Mouse (Mus musculus) CH12F3 (cell line): ENCODE data around the gene Lemd2.

Experiments
- in situ Hi-C: fragments of 300-500 bp; cut with MboI; formaldehyde crosslinking; loops from 2 replicates; pipeline ENCODE4 v1.14.3; 2020; ENCODE audit warnings: low sequenced_read_pairs

Gene Lemd2

GRCm38 (mm10) chr17:27166901-27167300, 37.4 kb downstream of the Lemd2 start:
- in situ Hi-C loops: no loop called here

DNA sequence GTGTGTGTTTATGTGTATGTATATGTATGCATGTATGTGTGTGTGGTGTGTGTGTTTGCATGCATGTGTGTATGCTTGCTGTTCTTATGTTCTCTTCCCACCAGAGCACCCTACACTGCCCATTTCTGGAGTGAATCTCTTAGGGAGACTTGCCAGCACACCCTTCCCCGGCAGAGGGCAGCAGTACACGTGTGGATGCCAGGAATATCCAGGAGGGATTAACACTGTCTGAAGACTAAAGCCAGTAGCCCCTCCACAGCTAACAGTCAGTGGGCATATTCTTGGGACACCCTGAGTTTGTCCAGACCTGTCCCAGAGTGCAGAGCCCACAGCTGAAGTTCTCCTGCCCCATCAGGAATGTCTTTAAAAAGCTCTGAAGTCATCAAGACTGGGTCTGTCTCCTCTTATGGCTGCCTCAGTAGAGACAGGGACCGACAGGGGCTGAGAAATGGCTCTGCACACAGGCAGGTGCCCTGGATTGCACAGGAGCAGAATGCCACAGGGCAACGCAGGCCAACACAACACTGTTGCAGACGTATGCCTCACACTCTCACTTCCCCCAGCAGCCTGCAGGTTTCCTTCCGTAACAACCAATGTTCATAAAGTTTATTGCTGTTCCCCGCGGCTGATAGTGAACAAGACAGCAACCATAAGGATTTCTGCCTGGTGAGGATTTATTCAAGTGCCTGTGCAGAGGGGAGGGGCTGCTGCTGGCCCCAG, 39.1 kb downstream of the Lemd2 start:
- in situ Hi-C loops: no loop called here

- in situ Hi-C loops: no loop called here
Measured at GRCm38 (mm10) chr17:27160905-27161304, 43.4 kb downstream of the Lemd2 start.

GRCm38 (mm10) chr17:27159169-27159568, 45.1 kb downstream of the Lemd2 start:
- in situ Hi-C loops: no loop called here

- in situ Hi-C loops: no loop called here
Measured at GRCm38 (mm10) chr17:27158439-27158838, 45.8 kb downstream of the Lemd2 start.

GRCm38 (mm10) chr17:27155752-27156151, 48.5 kb downstream of the Lemd2 start:
- in situ Hi-C loops: no loop called here

GRCm38 (mm10) chr17:27154881-27155280, 49.4 kb downstream of the Lemd2 start:
- in situ Hi-C loops: no loop called here

- in situ Hi-C loops: no loop called here
Measured at GRCm38 (mm10) chr17:27154256-27154655, 50.0 kb downstream of the Lemd2 start.

GRCm38 (mm10) chr17:27153773-27154193, 50.5 kb downstream of the Lemd2 start:
- in situ Hi-C loops: no loop called here

DNA sequence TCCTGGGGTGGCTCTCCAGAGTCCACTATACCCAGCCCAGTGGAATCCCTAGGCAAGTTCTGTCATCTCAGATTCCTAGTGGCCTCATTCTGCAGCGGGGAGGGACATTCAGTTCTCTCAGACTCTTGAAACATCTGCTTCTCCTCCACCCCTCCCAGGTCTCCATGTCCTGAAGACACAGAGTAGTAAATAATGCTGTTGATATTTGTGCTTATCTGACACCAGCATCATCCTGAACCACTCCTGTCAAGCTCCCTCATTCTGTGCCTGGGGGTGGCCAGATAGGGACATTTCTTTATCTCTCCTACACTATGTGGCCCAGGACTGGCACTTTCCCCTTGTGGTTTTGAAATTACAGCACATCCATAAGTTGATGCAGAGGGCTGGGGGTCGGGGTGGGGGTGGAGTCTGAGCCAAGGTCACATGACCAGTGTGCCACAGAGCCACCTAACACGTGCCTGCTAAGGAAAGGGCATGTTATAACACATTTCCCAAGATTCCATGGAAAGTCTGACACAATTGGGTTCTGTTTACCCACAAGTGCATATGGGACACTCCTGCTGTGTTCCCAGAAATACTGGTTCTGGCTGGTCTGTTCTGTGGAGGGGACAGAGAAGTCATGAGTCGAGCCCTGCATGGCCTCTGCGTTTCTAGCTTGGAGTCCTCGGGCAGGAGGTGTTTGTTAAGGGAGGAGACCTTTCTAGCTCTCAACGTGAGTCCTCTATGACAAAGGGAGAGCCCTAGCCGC, 51.1 kb downstream of the Lemd2 start:
- in situ Hi-C loops: no loop called here

DNA sequence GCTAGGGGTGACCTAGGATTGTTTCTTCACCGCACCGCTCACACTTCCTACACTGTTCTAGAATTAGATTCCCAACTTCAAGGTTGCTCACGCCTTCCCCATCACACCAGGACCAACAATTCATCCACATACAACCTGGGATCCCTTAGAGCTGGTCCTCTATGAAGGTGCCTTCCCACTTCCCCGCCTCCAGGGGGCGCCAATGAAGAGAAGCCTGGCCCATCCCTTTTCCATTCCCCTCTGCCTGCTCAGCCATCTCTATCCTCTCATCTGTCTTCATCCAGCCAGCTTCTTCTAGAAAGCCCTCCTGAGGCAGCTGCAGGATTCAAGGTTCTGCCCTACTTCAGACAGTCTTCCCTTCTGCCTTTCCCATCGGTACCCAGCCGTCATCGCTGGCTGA, 52.9 kb downstream of the Lemd2 start:
- in situ Hi-C loops: no loop called here

DNA sequence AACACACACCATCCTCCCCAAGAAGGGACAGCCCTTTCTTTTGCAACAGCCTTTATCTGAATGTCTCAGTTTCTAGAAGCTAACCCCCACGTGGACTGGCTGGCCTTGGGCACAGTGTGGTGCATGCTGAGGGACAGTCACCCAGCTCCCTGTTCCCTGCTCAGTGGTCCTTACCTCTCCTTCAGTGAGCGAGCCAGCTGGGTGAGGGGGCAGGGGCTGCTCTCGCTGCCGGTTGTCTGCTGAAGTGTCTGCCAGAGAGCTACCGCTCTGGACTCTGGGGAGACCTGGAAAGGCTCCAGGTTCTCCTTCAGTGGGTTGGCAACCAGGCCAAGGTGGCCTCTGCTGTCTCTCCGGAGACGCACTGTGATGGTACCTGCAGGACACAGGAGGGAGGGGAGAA, 53.4 kb downstream of the Lemd2 start:
- in situ Hi-C loops: no loop called here

GRCm38 (mm10) chr17:27146323-27146923, 57.8 kb downstream of the Lemd2 start:
- in situ Hi-C loops: no loop called here

DNA sequence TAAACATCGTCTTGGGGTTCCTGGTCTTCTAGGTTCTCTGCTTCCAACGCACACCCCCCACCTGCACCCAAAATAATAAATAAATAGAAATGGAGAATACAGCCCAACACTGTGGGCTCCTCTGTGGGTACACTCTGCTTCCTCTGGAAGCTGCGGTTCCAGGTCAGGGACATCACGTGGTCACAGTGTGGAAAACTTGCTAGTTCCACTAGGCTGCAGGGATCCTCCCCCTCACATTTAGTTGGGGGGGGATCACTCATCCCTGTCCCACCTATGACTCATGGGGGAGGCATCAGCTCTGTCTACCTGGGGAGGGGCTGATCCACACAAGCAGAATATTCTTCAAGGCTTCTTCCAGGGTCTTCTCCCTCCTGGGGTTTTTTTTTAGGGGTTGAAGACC, 60.1 kb downstream of the Lemd2 start:
- in situ Hi-C loops: no loop called here

- in situ Hi-C loops: no loop called here
Measured at GRCm38 (mm10) chr17:27141971-27142450, 62.3 kb downstream of the Lemd2 start.

- in situ Hi-C loops: no loop called here
Measured at GRCm38 (mm10) chr17:27140262-27140661, 64.0 kb downstream of the Lemd2 start.
